Mouse (Mus musculus) embryonic facial prominence, embryonic 10.5 days (tissue): ENCODE measurements around the gene Tecpr2. TPM values are rescaled to one million over a fixed set of nuclear protein-coding genes. Genes with fewer than 3 reads are reported as not detected.

Source experiments
- DNase-seq: peaks from one replicate; pipeline ENCODE4 v3.0.0-alpha.2; 2017; ENCODE audit warnings: low spot score
- H3K27ac ChIP-seq: fragments of 300-500 bp; sonication (generic); replicated peaks from 2 replicates; pipeline ENCODE4 v1.5.1; 2016; ENCODE audit warnings: mild to moderate bottlenecking
- H3K27me3 ChIP-seq: fragments of 300-500 bp; sonication (generic); replicated peaks from 2 replicates; pipeline ENCODE4 v1.6.1; 2016; ENCODE audit warnings: low read depth, mild to moderate bottlenecking; ENCODE audit not compliant: poor library complexity, severe bottlenecking
- H3K36me3 ChIP-seq: fragments of 300-500 bp; sonication (generic); replicated peaks from 2 replicates; pipeline ENCODE4 v1.6.1; 2016; ENCODE audit warnings: mild to moderate bottlenecking, moderate library complexity
- H3K4me1 ChIP-seq: fragments of 300-500 bp; sonication (generic); 2 replicates; pipeline ENCODE4 v1.6.1; 2016
- H3K4me3 ChIP-seq: fragments of 300-500 bp; sonication (generic); 2 replicates; pipeline ENCODE4 v1.5.1; 2016; ENCODE audit warnings: mild to moderate bottlenecking, moderate library complexity
- H3K9me3 ChIP-seq: fragments of 300-500 bp; sonication (generic); 2 replicates; pipeline ENCODE4 v1.6.1; 2016; ENCODE audit warnings: mild to moderate bottlenecking
- WGBS: fragments of 180-500 bp; shearing (Covaris S2); methylation state at CpG from one replicate; pipeline ENCODE4 v1.1.7; 2016; 5-methylcytosine and 5-hydroxymethylcytosine counted together
- polyA plus RNA-seq: library from polyadenylated mRNA; unstranded; fragments of >200 nt; fragmentation: Nextera tagmentation; extraction: Ambion mirVana; gene quantifications from 2 replicates; pipeline ENCODE4 v1.2.1, GENCODE M21; 2016

Gene Tecpr2
- polyA plus RNA-seq, 1 experiment from 2014 or later, result 6.2 TPM

GRCm38 (mm10) chr12:110989409-110989808 is 100.3 kb downstream of the Tecpr2 start:
- Histone ChIP-seq H3K4me3 (no peak overlapping the region), H3K27ac (no peak overlapping the region), H3K36me3 (no peaks in the 10 kb centered on the region), H3K9me3 (no peaks in the 10 kb centered on the region), H3K4me1 (peaks cover 23% of the 10 kb centered on the region), H3K27me3 (no peaks in the 10 kb centered on the region)
- WGBS, result 83% methylated on average over 3 of the region's 3 CpGs
- no peak for DNase-seq

GRCm38 (mm10) chr12:110990500-110990899 is 101.4 kb downstream of the Tecpr2 start:
- no peaks in the 10 kb centered on the region for H3K36me3 ChIP-seq
- WGBS, result 93% methylated on average over 7 of the region's 7 CpGs
- DNase-seq, result no peak
- no peaks in the 10 kb centered on the region for H3K9me3 ChIP-seq
- H3K27me3 ChIP-seq, result no peaks in the 10 kb centered on the region
- peaks cover 27% of the 10 kb centered on the region for H3K4me1 ChIP-seq
- no peak overlapping the region for H3K4me3 ChIP-seq
- no peak overlapping the region for H3K27ac ChIP-seq

- Histone ChIP-seq H3K27me3 (no peaks in the 10 kb centered on the region), H3K4me3 (peak overlapping the region; percentile 67), H3K9me3 (no peaks in the 10 kb centered on the region), H3K4me1 (peaks cover 27% of the 10 kb centered on the region), H3K27ac (peak overlapping the region; percentile 91), H3K36me3 (no peaks in the 10 kb centered on the region)
- DNase-seq, result peak; percentile 88
- 1% methylated on average over 23 of the region's 23 CpGs for WGBS
Observed at GRCm38 (mm10) chr12:110991361-110992127, 102.5 kb downstream of the Tecpr2 start.

- under 1% methylated on average over 24 of the region's 24 CpGs for WGBS
- H3K27me3 ChIP-seq, result no peaks in the 10 kb centered on the region
Observed at GRCm38 (mm10) chr12:110992128-110992553, 103.1 kb downstream of the Tecpr2 start.

GRCm38 (mm10) chr12:110992771-110993170 is 103.7 kb downstream of the Tecpr2 start:
- Histone ChIP-seq H3K4me1 (peaks cover 27% of the 10 kb centered on the region), H3K27me3 (no peaks in the 10 kb centered on the region), H3K36me3 (no peaks in the 10 kb centered on the region), H3K27ac (peak overlapping the region; percentile 91), H3K9me3 (peaks cover 2% of the 10 kb centered on the region; the same call in 1 of the 2 replicates), H3K4me3 (peak overlapping the region; percentile 67)
- no peak for DNase-seq
- WGBS, result 79% methylated on average over 12 of the region's 12 CpGs

More at GRCm38 (mm10) chr12:110992128-110992553, 103.1 kb downstream of the Tecpr2 start:
- peak; percentile 93 for DNase-seq
- peak overlapping the region; percentile 67 for H3K4me3 ChIP-seq
- no peaks in the 10 kb centered on the region for H3K9me3 ChIP-seq
- peak overlapping the region; percentile 91 for H3K27ac ChIP-seq
- H3K4me1 ChIP-seq, result peaks cover 27% of the 10 kb centered on the region
- H3K36me3 ChIP-seq, result no peaks in the 10 kb centered on the region

GRCm38 (mm10) chr12:110993226-110993625 is 104.2 kb downstream of the Tecpr2 start:
- H3K9me3 ChIP-seq, result peaks cover 4% of the 10 kb centered on the region; the same call in 1 of the 2 replicates
- peaks cover 27% of the 10 kb centered on the region for H3K4me1 ChIP-seq
- H3K27ac ChIP-seq, result no peak overlapping the region
- H3K36me3 ChIP-seq, result no peaks in the 10 kb centered on the region
- no peaks in the 10 kb centered on the region for H3K27me3 ChIP-seq
- no peak for DNase-seq
- WGBS, result 81% methylated on average over 3 of the region's 3 CpGs
- no peak overlapping the region for H3K4me3 ChIP-seq

GRCm38 (mm10) chr12:110994666-110995065 is 105.6 kb downstream of the Tecpr2 start:
- Histone ChIP-seq H3K9me3 (peaks cover 8% of the 10 kb centered on the region; the same call in 1 of the 2 replicates), H3K4me1 (peaks cover 27% of the 10 kb centered on the region), H3K27me3 (no peaks in the 10 kb centered on the region), H3K27ac (no peak overlapping the region), H3K36me3 (no peaks in the 10 kb centered on the region), H3K4me3 (no peak overlapping the region)
- DNase-seq, result no peak
- 40% methylated on average over 12 of the region's 12 CpGs for WGBS

- no peak for DNase-seq
- Histone ChIP-seq H3K4me3 (no peak overlapping the region), H3K4me1 (peaks cover 10% of the 10 kb centered on the region; the same call in 1 of the 2 replicates), H3K9me3 (peaks cover 8% of the 10 kb centered on the region; the same call in 1 of the 2 replicates), H3K36me3 (no peaks in the 10 kb centered on the region), H3K27me3 (no peaks in the 10 kb centered on the region), H3K27ac (no peak overlapping the region)
- WGBS, result 96% methylated on average over 11 of the region's 11 CpGs
Observed at GRCm38 (mm10) chr12:110998092-110998491, 109.0 kb downstream of the Tecpr2 start.

- 77% methylated on average over 2 of the region's 2 CpGs for WGBS
- Histone ChIP-seq H3K9me3 (peaks cover 8% of the 10 kb centered on the region; the same call in 1 of the 2 replicates), H3K36me3 (no peaks in the 10 kb centered on the region), H3K4me1 (0 out of 2 replicates have a peak, but pooled peaks cover 4% of the 10 kb centered on the region), H3K27ac (no peak overlapping the region), H3K27me3 (no peaks in the 10 kb centered on the region), H3K4me3 (no peak overlapping the region)
- no peak for DNase-seq
Observed at GRCm38 (mm10) chr12:110999820-111000219, 110.8 kb downstream of the Tecpr2 start.

- peaks cover 11% of the 10 kb centered on the region for H3K4me1 ChIP-seq
- no peak overlapping the region for H3K27ac ChIP-seq
- WGBS, result 89% methylated on average over 7 of the region's 7 CpGs
- H3K4me3 ChIP-seq, result no peak overlapping the region
- H3K36me3 ChIP-seq, result no peaks in the 10 kb centered on the region
- no peaks in the 10 kb centered on the region for H3K27me3 ChIP-seq
- peaks cover 8% of the 10 kb centered on the region; the same call in 1 of the 2 replicates for H3K9me3 ChIP-seq
- DNase-seq, result no peak
Observed at GRCm38 (mm10) chr12:111000956-111001355, 111.9 kb downstream of the Tecpr2 start.

GRCm38 (mm10) chr12:111004142-111004541 is 115.1 kb downstream of the Tecpr2 start:
- Histone ChIP-seq H3K9me3 (no peaks in the 10 kb centered on the region), H3K4me3 (no peak overlapping the region), H3K36me3 (no peaks in the 10 kb centered on the region), H3K27me3 (no peaks in the 10 kb centered on the region), H3K27ac (no peak overlapping the region), H3K4me1 (peaks cover 42% of the 10 kb centered on the region)
- WGBS, result 82% methylated on average over 9 of the region's 9 CpGs
- no peak for DNase-seq

- peak overlapping the region; percentile 66; the same call in 1 of the 2 replicates for H3K27ac ChIP-seq
- peaks cover 41% of the 10 kb centered on the region for H3K4me1 ChIP-seq
- H3K9me3 ChIP-seq, result no peaks in the 10 kb centered on the region
- H3K27me3 ChIP-seq, result no peaks in the 10 kb centered on the region
- H3K4me3 ChIP-seq, result no peak overlapping the region
- whole genome bisulfite sequencing, result 71% methylated on average over 6 of the region's 6 CpGs
- H3K36me3 ChIP-seq, result no peaks in the 10 kb centered on the region
- DNase-seq, result no peak
Observed at GRCm38 (mm10) chr12:111005803-111006202, 116.7 kb downstream of the Tecpr2 start.

- Histone ChIP-seq H3K9me3 (no peaks in the 10 kb centered on the region), H3K27ac (peak overlapping the region; percentile 66), H3K4me3 (no peak overlapping the region), H3K27me3 (no peaks in the 10 kb centered on the region), H3K4me1 (peaks cover 41% of the 10 kb centered on the region), H3K36me3 (no peaks in the 10 kb centered on the region)
- 79% methylated on average over 5 of the region's 5 CpGs for WGBS
- no peak for DNase-seq
Observed at GRCm38 (mm10) chr12:111006339-111006738, 117.3 kb downstream of the Tecpr2 start.
